Mouse (Mus musculus): ENCODE measurements around the gene H13.

- no peak for TF ChIP-seq POLR2A (IDR thresholded peaks at IDR 0.05; ENCODE audit: low read depth, low read length)
- no peak for TF ChIP-seq CTCF (conservative IDR thresholded peaks at IDR 0.05; ENCODE audit: insufficient read depth, insufficient read length, low read depth, low read length)
Observed at GRCm38 (mm10) chr2:152728594-152728993, 59.3 kb downstream of the H13 start.
